Mouse (Mus musculus): Measurements from ENCODE around the gene Lin28b.

GRCm38 (mm10) chr10:45334925-45335324 lies 151.3 kb downstream of the Lin28b start:
- TF ChIP-seq CTCF (IDR thresholded peaks at IDR 0.05; ENCODE audit: low read depth, low read length) = no peak
- no peak for TF ChIP-seq POLR2A (IDR thresholded peaks at IDR 0.05; ENCODE audit: extremely low read depth, insufficient read depth, low read length)
